Mouse (Mus musculus) liver, embryonic 14.5 days (tissue): ENCODE data around the gene Olfr12.

Experiments
- CTCF ChIP-seq: IDR thresholded peaks from 2 replicates; pipeline ENCODE4 v1.5.1; 2016; ENCODE audit warnings: antibody characterized with exemption, low read depth, control low read depth
- EP300 ChIP-seq: IDR thresholded peaks from 2 replicates; pipeline ENCODE4 v1.6.1; 2016; ENCODE audit warnings: antibody characterized with exemption, low read depth

DNA sequence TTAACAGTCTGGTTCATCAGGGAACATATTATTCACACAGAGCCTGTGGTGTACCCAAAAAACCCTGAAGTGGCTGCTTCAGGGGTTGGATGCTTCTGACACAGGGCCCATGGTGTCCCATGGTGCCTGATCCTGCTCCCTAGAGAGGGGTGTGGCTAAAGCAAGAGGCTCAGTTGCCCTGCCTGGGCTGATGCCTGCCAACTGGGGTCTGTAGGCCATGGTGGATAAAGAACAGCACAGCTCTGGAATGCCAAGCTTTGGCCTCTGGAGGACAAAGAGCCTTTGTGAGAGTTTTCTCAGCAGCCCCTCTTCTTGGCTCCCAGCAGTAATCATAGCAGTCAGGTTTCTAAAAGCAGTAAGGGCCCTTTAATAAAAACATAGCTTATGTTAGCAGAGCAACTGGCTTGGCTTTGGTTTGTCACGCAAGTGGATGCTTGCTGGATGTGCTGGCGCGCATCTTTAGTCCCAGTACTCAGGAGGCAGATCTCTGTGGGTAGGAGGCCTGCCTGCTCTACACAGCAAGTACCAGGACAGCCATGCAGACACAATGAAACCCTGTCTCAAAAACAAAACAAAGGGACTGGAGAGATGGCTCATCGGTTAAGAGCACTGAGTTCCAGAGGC lies 17.5 kb downstream of the Olfr12 start:
- TF ChIP-seq CTCF: no peak
- TF ChIP-seq EP300: no peak
